Mouse (Mus musculus) WW6 (cell line): Measurements from ENCODE around the gene Pitpnm2.

Experiments
- DNase-seq: peaks from one replicate; pipeline ENCODE4 v3.0.0-alpha.2; 2013; ENCODE audit warnings: low read depth, low spot score

Pitpnm2 gene

DNA sequence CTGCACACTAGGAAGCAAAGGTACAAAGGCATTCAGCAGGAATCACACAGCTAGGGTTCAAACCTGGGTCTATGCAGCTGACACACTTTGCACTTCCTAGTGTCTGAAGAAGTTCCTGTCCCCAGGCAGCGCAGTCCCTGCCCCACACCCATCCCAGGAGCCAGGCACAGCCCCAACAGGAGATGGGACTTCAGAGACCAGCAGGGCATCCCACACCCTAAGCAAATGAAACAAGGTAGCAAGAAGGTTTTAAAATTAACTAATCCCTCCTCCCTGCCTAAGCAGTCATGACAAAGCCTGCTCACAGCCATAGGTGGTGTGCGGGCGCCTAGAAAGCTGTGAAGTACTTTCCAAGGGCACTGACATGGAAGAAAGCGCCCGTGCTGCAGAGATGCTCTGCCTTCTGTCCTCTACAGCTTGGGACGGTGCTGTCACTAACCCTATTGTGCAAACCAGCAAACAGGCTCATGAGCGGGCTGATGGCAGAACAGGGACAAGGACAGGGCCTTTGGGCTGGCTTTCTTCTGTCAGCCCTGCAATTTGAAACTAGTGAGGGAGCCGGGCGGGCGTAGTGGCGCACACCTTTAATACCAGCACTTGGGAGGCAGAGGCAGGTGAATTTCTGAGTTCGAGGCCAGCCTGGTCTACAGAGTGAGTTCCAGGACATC is 68.9 kb downstream of the Pitpnm2 start:
- DNase-seq = no peak

DNA sequence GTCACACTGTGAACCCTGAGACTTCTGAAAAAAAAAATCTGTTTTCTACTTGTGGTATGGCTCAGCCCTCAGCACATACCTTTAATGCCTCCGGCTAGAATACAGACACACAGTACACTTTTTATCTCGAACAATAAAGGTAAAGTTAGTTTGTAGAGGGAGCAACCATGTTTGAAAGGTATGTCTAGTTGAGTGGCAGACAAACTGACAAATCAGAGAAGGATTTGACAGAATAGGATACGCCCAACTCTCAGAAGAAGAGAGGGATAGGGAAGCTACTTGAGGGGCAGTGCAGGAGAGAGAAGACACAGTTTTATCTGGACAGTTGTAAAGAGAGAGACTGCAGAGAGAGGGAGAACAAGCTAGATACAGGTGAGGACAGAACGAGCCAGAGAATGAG is 70.1 kb downstream of the Pitpnm2 start:
- DNase-seq = no peak

DNA sequence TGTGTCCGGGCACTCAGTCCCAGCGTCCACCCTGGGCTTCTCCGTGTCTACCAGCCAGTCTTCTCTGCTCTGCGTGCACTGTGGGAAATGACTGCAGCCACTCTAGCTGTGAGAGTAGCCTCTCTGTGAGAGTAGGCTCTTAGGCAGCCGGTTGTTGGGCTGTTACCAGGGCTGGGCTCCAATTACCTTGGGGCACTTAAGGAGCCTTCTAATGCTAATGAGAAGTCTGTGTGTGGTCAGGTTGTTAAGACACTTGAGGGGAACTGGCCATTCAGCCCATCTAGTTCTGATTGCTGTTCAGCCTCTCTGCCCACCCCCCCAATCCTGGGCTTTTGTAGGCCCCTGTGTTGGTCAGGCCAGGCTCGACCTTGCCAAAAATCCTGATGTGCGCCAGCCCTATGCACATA is 72.8 kb downstream of the Pitpnm2 start:
- DNase-seq = peak; percentile 24

DNA sequence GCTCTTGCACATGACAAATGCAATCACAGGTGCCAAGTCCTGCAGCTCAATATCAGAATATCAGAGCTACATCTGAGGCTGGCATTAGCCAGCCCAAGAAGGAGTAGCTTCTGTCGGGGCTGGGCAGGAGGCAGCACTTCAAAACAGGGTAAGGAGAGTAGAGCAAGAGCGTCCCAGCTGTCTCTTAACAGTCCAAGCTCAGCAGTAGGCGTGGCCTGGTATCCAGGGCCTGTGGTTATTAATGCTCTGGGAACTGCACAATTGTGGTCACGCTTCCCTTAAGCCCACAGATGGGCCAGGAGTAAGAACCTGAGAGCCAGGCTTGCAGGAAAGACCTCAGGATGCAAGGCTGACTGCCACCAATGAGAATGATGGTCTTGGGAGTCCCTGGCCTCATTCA is 74.4 kb downstream of the Pitpnm2 start:
- DNase-seq = no peak

DNA sequence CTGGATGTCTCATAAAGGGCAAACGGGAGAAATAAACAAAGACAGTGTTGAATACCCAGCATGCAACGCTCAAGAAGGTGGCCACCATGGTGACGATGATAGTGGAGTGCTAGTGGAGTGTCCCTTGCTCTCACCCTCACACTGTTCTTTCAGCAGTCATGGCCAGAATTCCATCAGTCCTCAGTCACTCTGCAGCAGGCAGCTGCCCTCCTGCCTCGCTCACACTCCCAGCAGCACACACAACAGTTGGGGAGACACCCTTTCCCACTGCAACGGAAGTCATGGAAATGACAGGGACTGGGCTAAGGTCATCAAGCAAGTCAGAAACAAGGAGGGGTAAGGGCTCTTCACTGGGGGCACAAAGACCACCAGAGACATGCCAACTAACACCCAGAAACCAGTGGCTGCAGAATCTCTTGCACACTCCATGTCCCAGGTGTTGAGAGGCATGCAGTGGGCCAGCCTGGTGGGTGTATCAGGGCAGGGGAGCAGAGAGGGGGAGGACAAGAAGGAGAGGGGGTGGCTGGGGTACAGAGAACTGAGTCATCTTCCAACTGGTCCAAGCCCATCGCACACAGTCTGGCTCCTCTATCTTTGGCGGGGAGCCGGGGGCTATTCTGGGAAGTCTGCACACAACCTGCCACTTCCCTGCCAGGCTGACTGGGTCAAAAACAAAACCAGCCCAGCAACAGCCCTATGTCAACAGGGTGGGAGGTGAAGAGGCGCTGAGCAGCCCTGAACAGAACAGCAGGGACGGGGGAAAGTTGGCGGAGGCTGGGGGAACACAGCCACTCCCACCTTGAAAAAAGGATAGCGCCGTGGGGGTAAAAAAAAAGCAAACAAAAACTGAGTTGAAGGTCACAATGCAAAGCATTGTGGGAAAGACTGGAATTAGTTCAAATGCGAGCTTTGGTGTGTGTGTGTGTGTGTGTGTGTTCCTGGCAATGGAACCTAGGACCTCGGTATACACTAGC is 76.3 kb downstream of the Pitpnm2 start:
- no peak for DNase-seq

DNA sequence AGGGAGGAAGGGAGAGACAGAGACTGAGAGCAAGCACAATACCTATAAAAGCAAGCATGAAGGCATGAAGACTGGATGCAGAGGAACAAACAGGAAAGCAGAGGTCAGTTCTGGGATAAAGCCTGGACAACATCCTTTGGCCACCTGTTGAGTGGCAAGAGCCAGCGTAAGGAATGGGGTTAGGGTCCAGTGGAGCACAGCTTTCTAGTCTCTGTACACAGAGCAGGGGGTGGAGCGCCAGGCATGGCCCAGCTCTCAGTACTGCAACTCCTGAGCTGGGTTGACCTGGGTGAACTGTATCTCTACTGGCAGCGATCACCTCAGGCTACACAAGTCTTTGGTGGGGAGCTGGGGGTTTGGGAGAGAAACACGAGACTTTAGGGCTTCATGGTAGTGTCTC is 77.3 kb downstream of the Pitpnm2 start:
- DNase-seq = no peak

DNA sequence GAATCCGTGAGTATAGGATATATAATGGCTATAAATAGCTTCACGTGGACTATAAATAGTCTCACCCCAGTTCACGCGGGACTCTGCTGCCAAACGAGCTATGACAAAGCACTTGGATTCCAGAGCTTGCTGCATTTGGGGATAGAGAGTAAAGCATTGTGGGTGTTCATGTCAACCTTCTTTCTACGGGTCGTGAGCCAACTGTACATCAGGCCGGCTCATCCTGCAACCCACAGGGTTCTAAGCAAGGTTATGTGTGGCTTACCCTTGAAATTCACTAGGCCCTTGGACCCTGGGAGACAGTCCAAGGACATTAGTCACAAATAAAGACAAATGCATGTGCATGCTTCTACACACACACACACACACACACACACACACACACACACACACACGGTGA is 77.8 kb downstream of the Pitpnm2 start:
- DNase-seq = no peak

DNA sequence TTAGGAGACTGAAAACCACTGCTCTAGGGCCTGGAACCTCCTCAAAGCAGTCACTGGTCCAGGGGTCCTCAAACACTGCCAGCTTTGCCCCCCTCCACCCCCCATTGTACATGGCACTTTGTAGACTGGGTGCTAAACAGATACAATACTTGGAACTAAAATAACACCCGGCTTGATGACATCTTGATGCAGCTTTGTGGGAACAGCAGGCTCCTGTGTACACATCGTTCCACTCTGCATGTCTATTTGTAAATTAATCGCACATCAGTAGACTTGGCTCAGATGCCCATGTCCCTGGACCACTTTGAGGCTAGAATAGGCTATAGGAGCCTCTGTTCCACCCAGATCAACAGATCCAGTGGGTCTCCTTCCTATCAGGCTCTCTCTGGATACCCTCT is 80.3 kb downstream of the Pitpnm2 start:
- no peak for DNase-seq

DNA sequence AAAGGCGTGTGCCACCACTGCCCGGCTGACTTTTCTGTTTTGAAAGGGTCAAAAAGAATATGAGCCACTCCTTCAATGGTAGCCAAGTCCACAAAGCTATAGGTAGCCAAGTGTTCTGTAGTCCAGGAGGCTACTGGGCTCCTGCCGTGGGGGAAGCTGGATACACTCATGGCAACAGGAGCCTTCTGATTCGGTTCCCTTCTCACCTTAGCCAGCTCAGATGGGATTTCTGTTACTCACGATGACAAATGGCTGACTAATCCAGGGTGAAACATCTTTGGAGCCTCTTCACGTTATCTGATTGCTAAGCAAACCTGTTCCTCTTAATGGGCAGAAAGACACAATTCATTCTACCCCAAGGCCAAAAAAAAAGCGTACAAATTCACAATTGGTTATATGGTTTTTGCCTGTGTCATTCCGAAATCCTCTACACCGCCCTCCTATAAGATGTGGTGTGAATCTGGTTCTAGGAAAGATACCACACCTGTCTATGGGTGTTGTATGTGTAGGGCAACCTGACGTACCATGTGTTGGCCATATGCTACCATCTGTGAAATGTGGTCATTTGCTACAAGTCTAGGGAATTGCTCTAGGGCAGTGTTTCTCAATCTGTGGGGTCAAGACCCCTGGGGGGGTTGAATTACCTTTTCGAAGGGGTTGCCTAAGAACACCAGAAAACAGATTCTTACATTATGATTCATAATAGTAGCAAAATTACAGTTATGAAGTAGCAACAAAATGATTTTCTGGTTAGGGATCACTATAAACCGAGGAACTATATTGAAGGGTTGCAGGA is 80.9 kb downstream of the Pitpnm2 start:
- DNase-seq = no peak

DNA sequence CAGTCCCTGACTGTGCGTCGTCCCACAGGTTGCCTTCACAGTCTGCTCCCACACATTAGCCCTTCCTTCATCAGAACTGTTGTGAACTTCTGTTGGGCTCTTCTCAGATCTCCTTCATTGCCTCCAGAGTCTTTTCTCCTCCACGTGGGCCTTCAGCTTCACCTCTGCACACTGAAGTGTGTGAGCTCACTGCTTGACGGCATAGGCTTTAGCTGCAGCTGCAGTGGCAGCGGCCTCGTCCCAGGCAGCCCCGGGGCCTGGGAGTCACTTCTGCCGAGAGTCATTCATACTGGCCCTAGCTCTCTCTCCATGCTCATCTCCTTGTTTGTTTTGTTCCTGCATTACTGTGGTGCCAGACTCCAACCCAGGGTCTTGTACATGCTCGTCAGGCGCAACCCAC is 81.9 kb downstream of the Pitpnm2 start:
- DNase-seq = no peak

DNA sequence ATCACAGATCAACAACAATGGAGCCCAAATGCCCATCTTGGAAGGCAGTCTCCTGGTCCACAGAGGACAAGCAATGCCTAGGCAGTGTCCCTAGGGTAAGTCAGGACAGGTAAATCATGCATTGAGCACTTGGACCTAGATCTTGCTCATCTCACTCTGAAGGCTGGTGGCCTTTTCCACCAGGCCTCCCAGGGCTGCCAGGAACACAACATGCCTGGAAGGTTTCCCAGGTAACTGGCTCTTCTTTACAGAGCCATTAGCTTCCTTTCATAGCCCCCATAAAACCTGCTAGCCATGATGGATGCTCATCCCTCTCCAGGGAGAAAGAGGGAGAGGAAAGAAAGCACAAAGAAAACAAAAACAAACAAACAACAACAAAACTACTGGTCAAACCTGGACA is 82.8 kb downstream of the Pitpnm2 start:
- DNase-seq = no peak

DNA sequence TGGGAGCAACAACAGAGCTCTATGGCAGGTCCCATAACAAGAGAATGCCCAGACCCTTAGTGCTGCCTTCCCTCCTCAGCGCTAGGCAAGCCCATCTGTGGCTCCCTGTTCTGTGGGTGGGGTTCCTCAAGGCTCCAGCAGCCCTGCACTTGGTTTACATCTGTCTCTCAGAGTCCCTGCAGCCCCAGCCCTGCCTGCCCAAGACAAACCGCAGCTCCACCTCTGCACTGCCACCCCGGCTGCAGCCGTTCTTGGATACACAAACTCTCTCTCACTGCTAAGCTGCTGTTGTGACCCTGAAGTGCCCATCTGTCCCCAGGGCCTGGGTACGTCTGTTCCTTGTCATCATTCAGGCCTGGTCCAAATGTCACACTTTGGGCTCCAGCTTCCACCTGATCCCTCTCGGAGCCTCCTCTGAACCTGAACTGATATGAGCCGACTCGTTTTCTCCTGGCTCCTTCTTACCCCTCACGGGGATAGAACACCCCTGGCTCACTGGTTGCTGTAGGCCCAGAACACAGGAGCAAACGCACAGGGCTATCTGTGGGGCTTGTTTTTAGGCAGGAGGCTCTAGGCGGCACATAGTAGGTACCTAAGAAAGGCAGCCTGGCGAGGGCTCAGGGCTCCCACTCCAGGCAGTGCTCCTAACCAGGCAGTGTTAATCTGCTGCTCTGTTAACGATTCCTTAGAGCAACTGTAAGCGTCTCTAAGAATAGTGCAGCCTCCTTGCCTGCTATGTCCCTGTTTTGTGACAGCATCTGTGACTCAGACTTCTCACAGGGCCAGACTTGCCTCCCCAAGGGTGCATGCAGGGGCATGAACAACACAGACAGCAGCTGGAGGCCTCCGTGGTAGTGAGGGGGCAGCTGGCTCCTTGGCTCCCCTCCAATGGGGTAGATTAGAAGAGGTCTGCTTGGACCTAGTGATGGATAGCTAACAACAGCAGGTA is 83.7 kb downstream of the Pitpnm2 start:
- no peak for DNase-seq

DNA sequence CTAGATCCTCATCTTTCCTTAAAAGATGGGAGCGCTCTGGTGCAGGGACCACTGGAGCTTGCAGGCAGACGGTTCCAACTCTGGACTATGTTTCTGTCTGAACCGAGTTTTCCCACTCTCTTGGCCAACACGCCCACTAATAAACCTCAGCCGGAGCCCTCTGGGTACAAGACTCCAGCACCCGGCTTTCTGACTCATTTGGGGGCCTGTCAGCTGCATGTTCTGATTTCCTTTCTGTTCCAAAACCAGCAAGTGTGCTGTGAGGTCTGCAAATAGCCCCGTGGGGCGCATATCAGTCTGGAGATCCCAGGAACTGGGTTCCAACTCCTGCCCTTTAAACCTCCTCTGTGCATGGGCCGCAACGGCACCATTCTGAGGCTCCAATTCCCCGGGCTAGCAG is 86.1 kb downstream of the Pitpnm2 start:
- no peak for DNase-seq

DNA sequence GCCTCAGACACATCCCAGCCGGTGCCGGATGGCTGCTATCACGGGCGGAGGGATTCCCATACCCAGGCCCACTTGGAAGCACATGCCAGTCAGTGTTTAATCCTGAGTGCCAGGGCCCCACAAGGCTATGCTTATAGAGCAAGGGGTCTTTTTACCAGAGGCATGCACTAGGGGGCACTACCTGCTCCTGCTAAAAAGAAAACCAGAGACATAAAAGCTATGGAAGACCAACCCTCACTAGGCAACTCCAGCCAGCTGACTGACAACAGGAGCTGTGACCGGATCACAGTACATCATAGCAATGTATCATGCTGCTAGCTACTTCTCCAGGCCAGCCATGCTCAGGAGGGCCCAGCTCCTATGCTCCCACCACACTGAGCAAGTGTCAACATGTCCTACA is 87.0 kb downstream of the Pitpnm2 start:
- DNase-seq = peak; percentile 33

DNA sequence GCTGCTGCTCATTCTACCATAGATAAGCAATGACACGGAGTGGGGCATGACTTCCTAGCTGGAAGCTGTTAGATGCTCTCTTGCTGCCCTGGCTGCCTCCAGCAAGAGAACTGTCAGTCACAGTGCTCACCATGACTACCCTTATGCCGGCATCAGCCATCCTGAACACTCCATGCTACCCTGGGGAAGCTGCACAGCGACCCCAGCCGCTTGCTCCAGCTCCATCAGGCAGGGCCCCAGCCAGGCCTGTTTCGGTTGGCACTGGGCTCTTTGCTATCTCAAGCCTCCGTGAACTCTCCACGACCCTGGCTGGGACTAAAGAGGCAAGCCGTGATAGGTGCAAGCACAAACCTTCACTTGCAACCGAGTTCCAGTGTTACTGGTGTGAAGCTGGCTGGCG is 87.7 kb downstream of the Pitpnm2 start:
- DNase-seq = no peak

DNA sequence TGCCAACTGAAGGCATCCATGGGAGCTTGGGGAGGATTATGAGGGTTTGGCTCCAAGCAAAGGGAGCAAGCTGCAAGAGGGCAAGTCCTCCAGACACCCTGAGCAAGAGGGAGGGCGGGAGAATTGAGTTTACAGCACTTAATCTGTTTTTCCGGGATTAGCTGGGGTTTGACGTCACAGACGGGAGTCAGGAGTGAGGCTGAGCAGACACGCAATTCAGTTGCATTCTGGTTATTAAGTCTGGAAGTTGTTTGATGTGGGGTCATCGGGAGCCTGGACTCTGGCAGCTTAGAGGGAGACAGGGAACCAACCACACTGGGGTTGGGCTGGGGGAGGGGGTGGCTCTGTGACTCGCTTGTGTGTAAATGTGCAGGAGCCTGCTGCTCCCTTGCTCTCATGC is 90.1 kb downstream of the Pitpnm2 start:
- no peak for DNase-seq

DNA sequence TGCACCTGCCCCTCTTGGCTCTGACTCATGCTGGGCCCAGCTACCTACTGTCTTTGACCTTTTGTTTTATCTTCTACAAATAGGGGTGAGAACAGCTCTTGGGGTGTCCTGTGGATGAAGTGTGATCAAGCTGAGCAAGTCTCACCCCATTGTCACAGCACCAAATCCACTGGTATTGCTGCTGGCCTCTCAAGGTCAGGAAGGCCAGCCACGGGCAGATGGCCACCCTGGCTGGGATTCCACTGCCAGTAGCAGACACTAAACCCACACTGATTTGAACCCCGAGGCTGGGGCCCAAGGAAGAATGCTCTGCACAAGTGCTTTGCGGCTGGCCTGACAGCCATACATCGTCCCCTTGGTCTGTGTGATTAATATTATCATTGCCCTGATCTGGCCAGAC is 91.3 kb downstream of the Pitpnm2 start:
- DNase-seq = no peak

DNA sequence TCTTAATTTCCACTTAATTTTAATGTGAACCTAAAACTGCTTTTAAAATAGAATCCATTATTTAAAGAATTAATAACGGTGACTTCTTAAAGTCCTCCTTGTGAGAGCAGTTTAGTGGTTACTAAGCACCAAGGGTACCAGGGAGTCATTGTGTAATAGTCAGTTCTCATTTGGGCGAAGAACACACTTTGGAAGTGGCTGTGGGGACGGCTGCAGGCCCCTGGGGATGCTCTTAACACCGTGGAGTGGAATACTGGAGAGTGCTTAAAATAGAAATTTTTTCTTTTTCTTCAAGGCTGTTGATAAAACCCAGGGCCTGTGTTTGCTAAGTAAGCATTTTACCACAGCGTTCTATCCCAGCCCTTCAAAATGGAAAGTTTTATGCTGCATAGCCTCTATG is 93.6 kb downstream of the Pitpnm2 start:
- no peak for DNase-seq

DNA sequence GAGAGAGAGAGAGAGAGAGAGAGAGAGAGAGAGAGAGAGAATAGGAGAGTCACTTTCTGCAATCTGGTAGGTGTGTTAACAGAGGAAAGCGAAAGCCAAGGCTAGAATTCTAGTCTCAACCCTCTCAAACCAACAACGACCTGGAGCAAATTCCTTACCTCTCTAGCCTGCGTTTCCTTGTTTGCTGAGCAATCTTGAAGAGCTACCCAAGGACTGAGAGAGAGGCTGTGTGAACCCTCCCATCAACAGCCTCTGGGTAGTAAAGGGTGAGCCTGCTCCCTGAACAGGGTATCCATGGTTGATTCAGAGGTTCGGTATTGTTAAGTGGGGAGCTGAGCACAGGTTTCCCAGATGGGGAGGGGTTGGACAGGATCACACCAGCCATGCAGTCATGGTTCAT is 96.8 kb downstream of the Pitpnm2 start:
- no peak for DNase-seq

DNA sequence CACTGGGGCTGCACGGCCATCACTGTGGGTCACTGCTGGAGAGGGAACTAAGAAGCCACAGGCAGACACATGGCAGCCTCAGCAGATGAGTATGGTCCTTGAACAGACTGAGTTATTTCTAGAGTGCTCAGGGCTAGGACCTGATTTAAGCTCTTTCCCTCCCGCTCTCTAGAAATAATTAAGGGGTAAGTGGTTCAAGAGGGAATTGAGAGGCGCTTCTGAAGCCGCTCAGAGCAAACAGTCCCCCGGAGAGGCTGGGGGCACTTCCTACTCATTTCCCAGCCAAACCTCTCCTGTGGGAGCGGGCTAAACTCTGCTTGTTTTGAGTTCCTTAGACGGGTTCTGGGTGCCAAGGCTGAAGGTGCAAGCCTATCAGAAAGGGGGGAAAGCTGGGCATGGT is 98.7 kb downstream of the Pitpnm2 start:
- no peak for DNase-seq

DNA sequence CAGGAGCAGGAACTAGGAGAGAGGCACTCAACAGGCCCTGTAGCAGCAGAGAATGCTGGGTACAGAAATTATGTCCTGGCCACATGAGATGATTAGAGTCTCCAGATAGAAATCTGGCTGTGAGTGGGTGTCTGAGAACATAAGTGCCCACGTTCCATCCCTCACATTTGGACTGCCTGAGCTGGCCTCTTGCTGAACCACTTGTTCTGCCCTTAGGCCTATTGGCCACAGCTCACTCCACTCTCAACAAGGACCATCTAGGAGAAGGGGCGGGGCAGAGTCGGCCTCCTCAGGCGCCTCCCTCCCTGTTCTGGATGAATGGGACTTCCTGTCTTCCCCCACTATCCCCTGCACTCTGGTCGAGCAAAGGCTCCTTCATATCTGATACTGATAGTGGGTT is 100.5 kb downstream of the Pitpnm2 start:
- DNase-seq = no peak
